Mouse (Mus musculus): ENCODE data around the gene Gm5108.

DNA sequence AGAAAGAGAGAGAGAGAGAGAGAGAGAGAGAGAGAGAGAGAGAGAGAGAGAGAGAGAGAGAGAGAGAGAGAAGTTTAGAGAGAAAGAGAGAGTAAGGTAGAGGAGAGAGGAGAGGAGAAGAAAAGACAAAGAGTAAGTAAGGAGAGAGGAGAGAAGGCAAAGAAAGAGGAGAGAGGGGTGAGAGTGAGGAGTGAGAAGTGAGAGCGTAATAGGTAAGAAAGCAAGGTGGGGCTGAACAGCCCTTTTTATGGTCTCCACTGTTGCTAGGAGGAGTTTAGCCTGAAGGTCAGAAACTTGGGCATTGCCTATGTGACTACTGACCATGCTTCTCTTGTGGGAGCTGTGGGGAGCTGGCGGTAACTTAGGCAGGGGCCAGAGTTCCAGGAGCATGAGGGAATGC is at the start of gene Gm5108:
- no peak for TF ChIP-seq CTCF (IDR thresholded peaks at IDR 0.05)
- no peak for TF ChIP-seq POLR2A (IDR thresholded peaks at IDR 0.05; ENCODE audit: insufficient read depth, low read depth, low read length)
- no peak for TF ChIP-seq EP300 (IDR thresholded peaks at IDR 0.05; ENCODE audit: insufficient read depth, low read depth, low read length)

Data from heart, adult 2 months (tissue).